Mouse (Mus musculus) lung, postnatal 4 days (tissue): ENCODE results near the gene Lypd6b.

Source experiments
- DNase-seq, 2 experiments: peaks; one replicate each; pipeline ENCODE4 v3.0.0; 2021

Lypd6b gene

GRCm38 (mm10) chr2:49787376-49788050 is at the start of gene Lypd6b:
TSS of gene Lypd6b (plus strand) at chr2:49787688.
- DNase-seq = peak; percentile 19 to 64

- peak; percentile 40 to 71 for DNase-seq
Observed at GRCm38 (mm10) chr2:49739046-49739445, 48.4 kb upstream of the Lypd6b start.

- DNase-seq = no peak
Observed at GRCm38 (mm10) chr2:49741026-49741425, 46.5 kb upstream of the Lypd6b start.

GRCm38 (mm10) chr2:49741895-49742734 is 45.4 kb upstream of the Lypd6b start:
- DNase-seq = no peak

- DNase-seq = no peak
Observed at GRCm38 (mm10) chr2:49742919-49743318, 44.6 kb upstream of the Lypd6b start.

- no peak for DNase-seq
Observed at GRCm38 (mm10) chr2:49743775-49744174, 43.7 kb upstream of the Lypd6b start.

GRCm38 (mm10) chr2:49744251-49745093 is 43.0 kb upstream of the Lypd6b start:
- peak in 1 of 2 experiments; percentile 18 for DNase-seq

- no peak for DNase-seq
Observed at GRCm38 (mm10) chr2:49745094-49745781, 42.2 kb upstream of the Lypd6b start.

- DNase-seq = no peak
Observed at GRCm38 (mm10) chr2:49746947-49747346, 40.5 kb upstream of the Lypd6b start.

GRCm38 (mm10) chr2:49747670-49748069 is 39.8 kb upstream of the Lypd6b start:
- no peak for DNase-seq

- DNase-seq = peak; percentile 32 to 42
Observed at GRCm38 (mm10) chr2:49748628-49749342, 38.7 kb upstream of the Lypd6b start.

- no peak for DNase-seq
Observed at GRCm38 (mm10) chr2:49749730-49750576, 37.5 kb upstream of the Lypd6b start.

GRCm38 (mm10) chr2:49751544-49752210 is 35.8 kb upstream of the Lypd6b start:
- no peak for DNase-seq

GRCm38 (mm10) chr2:49752211-49752607 is 35.3 kb upstream of the Lypd6b start:
- DNase-seq = no peak

- no peak for DNase-seq
Observed at GRCm38 (mm10) chr2:49753062-49753461, 34.4 kb upstream of the Lypd6b start.

- no peak for DNase-seq
Observed at GRCm38 (mm10) chr2:49755054-49755453, 32.4 kb upstream of the Lypd6b start.

GRCm38 (mm10) chr2:49757616-49758015 is 29.9 kb upstream of the Lypd6b start:
- no peak for DNase-seq

GRCm38 (mm10) chr2:49764331-49764946 is 23.0 kb upstream of the Lypd6b start:
- DNase-seq = peak in 1 of 2 experiments; percentile 61

GRCm38 (mm10) chr2:49768916-49769315 is 18.6 kb upstream of the Lypd6b start:
- no peak for DNase-seq

GRCm38 (mm10) chr2:49770440-49770839 is 17.0 kb upstream of the Lypd6b start:
- DNase-seq = no peak
